Mouse (Mus musculus) heart, postnatal 4 days (tissue): Measurements from ENCODE around the gene Atp8a1. TPM values are rescaled to one million over a fixed set of nuclear protein-coding genes. Genes with fewer than 3 reads are reported as not detected.

Experiments used
- DNase-seq: peaks from one replicate; pipeline ENCODE4 v3.0.0; 2021
- total RNA-seq, 2 experiments: library from RNA; stranded (reverse); gene quantifications; 2 replicates each; pipeline ENCODE4 v1.2.3; 2021

Atp8a1 gene
- total RNA-seq, 2 experiments from 2014 or later, result 16.3 to 19.4 TPM

GRCm38 (mm10) chr5:67758126-67758525, 89.1 kb downstream of the Atp8a1 start:
- DNase-seq, result no peak

GRCm38 (mm10) chr5:67756138-67756537, 91.1 kb downstream of the Atp8a1 start:
- peak; percentile 53 for DNase-seq

- no peak for DNase-seq
These were observed 94.2 kb downstream of the Atp8a1 start for GRCm38 (mm10) chr5:67753057-67753456.

GRCm38 (mm10) chr5:67752629-67753028, 94.6 kb downstream of the Atp8a1 start:
- no peak for DNase-seq

GRCm38 (mm10) chr5:67752007-67752406, 95.2 kb downstream of the Atp8a1 start:
- DNase-seq, result peak; percentile 51

- no peak for DNase-seq
These were observed 108.0 kb downstream of the Atp8a1 start for GRCm38 (mm10) chr5:67739261-67739660.

- no peak for DNase-seq
These were observed 109.1 kb downstream of the Atp8a1 start for GRCm38 (mm10) chr5:67738133-67738532.

GRCm38 (mm10) chr5:67735771-67736170, 111.5 kb downstream of the Atp8a1 start:
- peak; percentile 38 for DNase-seq

- DNase-seq, result no peak
These were observed 113.5 kb downstream of the Atp8a1 start for GRCm38 (mm10) chr5:67733551-67734258.

GRCm38 (mm10) chr5:67733150-67733549, 114.1 kb downstream of the Atp8a1 start:
- DNase-seq, result no peak

- no peak for DNase-seq
These were observed 119.5 kb downstream of the Atp8a1 start for GRCm38 (mm10) chr5:67727755-67728154.

- no peak for DNase-seq
These were observed 120.4 kb downstream of the Atp8a1 start for GRCm38 (mm10) chr5:67726810-67727209.

GRCm38 (mm10) chr5:67701641-67702040, 145.6 kb downstream of the Atp8a1 start:
- no peak for DNase-seq

- DNase-seq, result no peak
These were observed 147.8 kb downstream of the Atp8a1 start for GRCm38 (mm10) chr5:67699418-67699817.

GRCm38 (mm10) chr5:67698176-67698575, 149.1 kb downstream of the Atp8a1 start:
- peak; percentile 27 for DNase-seq

- DNase-seq, result peak; percentile 7
These were observed 150.3 kb downstream of the Atp8a1 start for GRCm38 (mm10) chr5:67696741-67697596.

GRCm38 (mm10) chr5:67695055-67695710, 152.1 kb downstream of the Atp8a1 start:
- DNase-seq, result peak; percentile 42

GRCm38 (mm10) chr5:67690336-67690735, 156.9 kb downstream of the Atp8a1 start:
- no peak for DNase-seq

- DNase-seq, result no peak
These were observed 159.2 kb downstream of the Atp8a1 start for GRCm38 (mm10) chr5:67688001-67688400.

- DNase-seq, result no peak
These were observed 161.3 kb downstream of the Atp8a1 start for GRCm38 (mm10) chr5:67685906-67686305.

GRCm38 (mm10) chr5:67685461-67685860, 161.8 kb downstream of the Atp8a1 start:
- no peak for DNase-seq

GRCm38 (mm10) chr5:67678819-67679218, 168.4 kb downstream of the Atp8a1 start:
- no peak for DNase-seq

- no peak for DNase-seq
These were observed 174.2 kb downstream of the Atp8a1 start for GRCm38 (mm10) chr5:67673008-67673407.
